In genomic region chr11:97967114-97967513, GRCm38 (mm10) we compare ENCODE assay signal across 9 mouse cellular contexts. TPM values are rescaled to one million over a fixed set of nuclear protein-coding genes. Genes with fewer than 3 reads are reported as not detected.
DNase-seq lines count a peak whose midpoint lies in the region; ATAC-seq lines count a peak whose summit lies in the region.
"Had no signal": no experiment of that assay in that cellular context is flagged by ENCODE, and none has a peak within 500 bp of the region (broad histone marks: within the 10 kb centered on the region; RNA-seq: fewer than 3 reads in every experiment).

No protein-coding gene starts in this region.

- 0 out of 2 replicates have a peak overlapping the region, but pooled peaks have one; percentile 27 for H3K27ac ChIP-seq in forebrain, embryonic 14.5 days (ENCODE audit: low read depth, low read length)
- no peak overlapping the region for H3K27ac ChIP-seq in forebrain, embryonic 11.5 days (ENCODE audit: low read depth, low read length)
- H3K27ac ChIP-seq in hindbrain, embryonic 16.5 days (ENCODE audit: low read depth, low read length): 0 out of 2 replicates have a peak overlapping the region, but pooled peaks have one; percentile 12

- no peak overlapping the region for H3K4me3 ChIP-seq in forebrain, embryonic 14.5 days (ENCODE audit: low read depth, low read length)
- no peak overlapping the region for H3K4me3 ChIP-seq in forebrain, embryonic 11.5 days (ENCODE audit: low read depth, low read length)
- no peak overlapping the region for H3K4me3 ChIP-seq in hindbrain, embryonic 16.5 days (ENCODE audit: low read length)
- H3K4me3 ChIP-seq: myocyte had no signal

- ATAC-seq in forebrain, embryonic 14.5 days: no peak
- ATAC-seq in forebrain, embryonic 11.5 days (replicated peaks; ENCODE audit: low FRiP score): no peak
- ATAC-seq in hindbrain, embryonic 16.5 days: peak; percentile 67

- intact Hi-C loops in left cerebral cortex, postnatal 4 days (cut with DNase I): no loop called here
- intact Hi-C loops in gastrocnemius, postnatal 14 days (cut with DNase I; ENCODE audit: low total_unique reads): no loop called here

- 27% methylated on average over 2 of the region's 2 CpGs for WGBS in forebrain, embryonic 14.5 days
- 38% methylated on average over 2 of the region's 2 CpGs for WGBS in forebrain, embryonic 11.5 days
- 23% methylated on average over 2 of the region's 2 CpGs for WGBS in hindbrain, embryonic 16.5 days

- H3K4me1 ChIP-seq in forebrain, embryonic 14.5 days (ENCODE audit: control insufficient read depth, insufficient read depth, low read length): peaks cover 4% of the 10 kb centered on the region; the same call in 1 of the 2 replicates
- no peaks in the 10 kb centered on the region for H3K4me1 ChIP-seq in forebrain, embryonic 11.5 days (replicated peaks; ENCODE audit: control insufficient read depth, insufficient read depth, low read length)
- peaks cover 12% of the 10 kb centered on the region; the same call in 1 of the 2 replicates for H3K4me1 ChIP-seq in hindbrain, embryonic 16.5 days (ENCODE audit: control insufficient read depth, insufficient read depth, low read depth, low read length)

- DNase-seq in forebrain, embryonic 14.5 days (ENCODE audit: low spot score): peak; percentile 56
- no peak for DNase-seq in forebrain, embryonic 11.5 days (ENCODE audit: low spot score)
- DNase-seq in left cerebral cortex, postnatal 4 days: peak; percentile 80
- DNase-seq in left cerebral cortex, adult 11 months (ENCODE audit: low spot score): no peak
- DNase-seq in cerebellum, postnatal 14 days: peak; percentile 73
- DNase-seq in gastrocnemius, postnatal 14 days: no peak
- DNase-seq in thymus, postnatal 4 days: no peak

- H3K9ac ChIP-seq in forebrain, embryonic 14.5 days (ENCODE audit: low read length): no peak overlapping the region
- no peak overlapping the region for H3K9ac ChIP-seq in forebrain, embryonic 11.5 days (ENCODE audit: low read length)
- no peak overlapping the region for H3K9ac ChIP-seq in hindbrain, embryonic 16.5 days (ENCODE audit: low read depth, low read length)

- no peaks in the 10 kb centered on the region for H3K36me3 ChIP-seq in forebrain, embryonic 14.5 days (ENCODE audit: control insufficient read depth, insufficient read depth, low read length)
- no peaks in the 10 kb centered on the region for H3K36me3 ChIP-seq in forebrain, embryonic 11.5 days (ENCODE audit: control insufficient read depth, insufficient read depth, low read length)
- no peaks in the 10 kb centered on the region for H3K36me3 ChIP-seq in hindbrain, embryonic 16.5 days (ENCODE audit: control insufficient read depth, insufficient read depth, low read length)

- H3K27me3 ChIP-seq in forebrain, embryonic 14.5 days (replicated peaks; ENCODE audit: control insufficient read depth, insufficient read depth, low read length): no peaks in the 10 kb centered on the region
- no peaks in the 10 kb centered on the region for H3K27me3 ChIP-seq in forebrain, embryonic 11.5 days (ENCODE audit: control insufficient read depth, insufficient read depth, low read length)
- H3K27me3 ChIP-seq in hindbrain, embryonic 16.5 days (replicated peaks; ENCODE audit: control insufficient read depth, insufficient read depth, low read length): no peaks in the 10 kb centered on the region

- H3K4me2 ChIP-seq in forebrain, embryonic 14.5 days (ENCODE audit: low read length): no peak overlapping the region
- no peak overlapping the region for H3K4me2 ChIP-seq in forebrain, embryonic 11.5 days (ENCODE audit: low read depth, low read length, severe bottlenecking)
- H3K4me2 ChIP-seq in hindbrain, embryonic 16.5 days (ENCODE audit: low read length): no peak overlapping the region

- no peaks in the 10 kb centered on the region for H3K9me3 ChIP-seq in forebrain, embryonic 14.5 days (replicated peaks; ENCODE audit: control insufficient read depth, low read length)
- H3K9me3 ChIP-seq in forebrain, embryonic 11.5 days (ENCODE audit: control insufficient read depth, low read length): no peaks in the 10 kb centered on the region
- no peaks in the 10 kb centered on the region for H3K9me3 ChIP-seq in hindbrain, embryonic 16.5 days (ENCODE audit: control insufficient read depth, low read length)

RNA-seq across cellular contexts. Expression of gene Plxdc1, which starts 19.1 kb away (rescaled TPM):
- 0.48 and 0.84 TPM in 2 replicates for polyA plus RNA-seq in forebrain, embryonic 14.5 days (2014; fragmentation: Nextera tagmentation; extraction: Ambion mirVana)
- polyA plus RNA-seq in forebrain, embryonic 11.5 days (2014; fragmentation: Nextera tagmentation; extraction: Ambion mirVana): 0.20 TPM in 1 of 2 replicates, not detected in the other
- total RNA-seq in left cerebral cortex, postnatal 4 days (2021): 1 to 10 TPM; 2.1 to 2.4 TPM
- 2.1 and 2.8 TPM in 2 replicates for polyA plus RNA-seq in hindbrain, embryonic 16.5 days (2015; fragmentation: Nextera tagmentation; extraction: Ambion mirVana)
- 1 to 10 TPM; 6.2 to 8.0 TPM for total RNA-seq in gastrocnemius, postnatal 14 days (2021)

RNA-seq across cellular contexts. Expression of gene Arl5c, which starts 28.9 kb away (rescaled TPM):
- 2.8 and 4.8 TPM in 2 replicates for polyA plus RNA-seq in forebrain, embryonic 14.5 days (2014; fragmentation: Nextera tagmentation; extraction: Ambion mirVana)
- polyA plus RNA-seq in forebrain, embryonic 11.5 days (2014; fragmentation: Nextera tagmentation; extraction: Ambion mirVana): 10.4 and 12.3 TPM in 2 replicates
- 1 to 10 TPM; 2.2 to 2.5 TPM for total RNA-seq in left cerebral cortex, postnatal 4 days (2021)
- 7.3 and 7.6 TPM in 2 replicates for polyA plus RNA-seq in hindbrain, embryonic 16.5 days (2015; fragmentation: Nextera tagmentation; extraction: Ambion mirVana)
- total RNA-seq in gastrocnemius, postnatal 14 days (2021): under 1 TPM; 0.64 to 0.75 TPM

RNA-seq across cellular contexts. Expression of gene Cacnb1, which starts 55.7 kb away (rescaled TPM):
- 22.1 and 29.2 TPM in 2 replicates for polyA plus RNA-seq in forebrain, embryonic 14.5 days (2014; fragmentation: Nextera tagmentation; extraction: Ambion mirVana)
- 9.6 and 11.1 TPM in 2 replicates for polyA plus RNA-seq in forebrain, embryonic 11.5 days (2014; fragmentation: Nextera tagmentation; extraction: Ambion mirVana)
- total RNA-seq in left cerebral cortex, postnatal 4 days (2021): 100 to 1,000 TPM; 100 to 104 TPM
- 59.6 and 69.0 TPM in 2 replicates for polyA plus RNA-seq in hindbrain, embryonic 16.5 days (2015; fragmentation: Nextera tagmentation; extraction: Ambion mirVana)
- total RNA-seq in gastrocnemius, postnatal 14 days (2021): 100 to 1,000 TPM; 281 to 311 TPM

RNA-seq across cellular contexts. Expression of gene Rpl19, which starts 59.4 kb away (rescaled TPM):
- polyA plus RNA-seq in forebrain, embryonic 14.5 days (2014; fragmentation: Nextera tagmentation; extraction: Ambion mirVana): 787 and 932 TPM in 2 replicates
- polyA plus RNA-seq in forebrain, embryonic 11.5 days (2014; fragmentation: Nextera tagmentation; extraction: Ambion mirVana): 897 and 919 TPM in 2 replicates
- total RNA-seq in left cerebral cortex, postnatal 4 days (2021): 100 to 1,000 TPM; 711 to 733 TPM
- 578 and 612 TPM in 2 replicates for polyA plus RNA-seq in hindbrain, embryonic 16.5 days (2015; fragmentation: Nextera tagmentation; extraction: Ambion mirVana)
- total RNA-seq in gastrocnemius, postnatal 14 days (2021): 100 to 1,000 TPM; 628 to 686 TPM

Comparison
In these comparisons a context has a peak if more than half of its experiments do, and no peak if none do; other contexts are left out.
1. DNase-seq: peak in forebrain, embryonic 14.5 days (single experiment), left cerebral cortex, postnatal 4 days (single experiment) and cerebellum, postnatal 14 days (2 of 2); none in forebrain, embryonic 11.5 days (single experiment), left cerebral cortex, adult 11 months (single experiment), gastrocnemius, postnatal 14 days (single experiment) and thymus, postnatal 4 days (single experiment).